Mouse (Mus musculus) MEL (cell line): Measurements from ENCODE around the gene Duox1. TPM values are rescaled to one million over a fixed set of nuclear protein-coding genes. Genes with fewer than 3 reads are reported as not detected.

Experiments used
- DNase-seq: peaks from one replicate; pipeline ENCODE4 v3.0.0; 2011; ENCODE audit warnings: low read depth, low spot score
- H3K27ac ChIP-seq: 2 replicates; pipeline ENCODE4 v1.5.1; 2012; ENCODE audit warnings: low read depth, mild to moderate bottlenecking, control low read depth, low read length, moderate library complexity; ENCODE audit not compliant: control insufficient read depth
- H3K27me3 ChIP-seq, 2 experiments: fragments of 150-350 bp in 1 of 2; sonication (generic) in 1 of 2; 2 replicates each; pipeline ENCODE4 v1.6.1; 2012; ENCODE audit warnings: low read length in 2 of 2, mild to moderate bottlenecking in 2 of 2, improper control_type of control experiment in 1 of 2, moderate library complexity in 1 of 2; ENCODE audit not compliant: insufficient read depth in 2 of 2, control insufficient read depth in 1 of 2
- H3K36me3 ChIP-seq, 2 experiments: 2 replicates each; pipeline ENCODE4 v1.6.1; 2012 to 2014; ENCODE audit warnings: low read length in 2 of 2, improper control_type of control experiment in 1 of 2, inconsistent platforms in 1 of 2, mild to moderate bottlenecking in 1 of 2; ENCODE audit not compliant: insufficient read depth in 2 of 2, control insufficient read depth in 1 of 2
- H3K4me1 ChIP-seq, 2 experiments: fragments of 150-350 bp in 1 of 2; sonication (generic) in 1 of 2; 2 replicates each; pipeline ENCODE4 v1.6.1; 2012; ENCODE audit warnings: low read length in 2 of 2, improper control_type of control experiment in 1 of 2, mild to moderate bottlenecking in 1 of 2; ENCODE audit not compliant: insufficient read depth in 2 of 2, control insufficient read depth in 1 of 2
- H3K4me3 ChIP-seq, 2 experiments: fragments of 150-350 bp in 1 of 2; sonication (generic) in 1 of 2; 2 replicates each; pipeline ENCODE4 v1.5.1; 2012; ENCODE audit warnings: low read depth in 2 of 2, low read length in 2 of 2, mild to moderate bottlenecking in 2 of 2, moderate library complexity in 2 of 2, control low read depth in 1 of 2, improper control_type of control experiment in 1 of 2; ENCODE audit not compliant: control insufficient read depth in 1 of 2, insufficient read depth in 1 of 2
- H3K79me2 ChIP-seq: 2 replicates; pipeline ENCODE4 v1.6.1; 2012; ENCODE audit warnings: mild to moderate bottlenecking, low read length, moderate library complexity; ENCODE audit not compliant: control insufficient read depth, poor library complexity, insufficient read depth
- H3K9ac ChIP-seq: 2 replicates; pipeline ENCODE4 v1.6.1; 2012; ENCODE audit warnings: low read depth, mild to moderate bottlenecking, control low read depth, low read length, moderate library complexity; ENCODE audit not compliant: control insufficient read depth, poor library complexity, severe bottlenecking
- H3K9me3 ChIP-seq: fragments of 150-350 bp; sonication (generic); replicated peaks from 2 replicates; pipeline ENCODE4 v1.6.1; 2012; ENCODE audit warnings: mild to moderate bottlenecking, low read length, improper control_type of control experiment, moderate library complexity; ENCODE audit not compliant: insufficient read depth
- EP300 ChIP-seq, 2 experiments: IDR thresholded peaks; 2 replicates each; pipeline ENCODE4 v1.6.1; 2011; ENCODE audit warnings: improper control_type of control experiment in 2 of 2, low read length in 2 of 2, low read depth in 1 of 2, mild to moderate bottlenecking in 1 of 2
- GABPA ChIP-seq: IDR thresholded peaks from 2 replicates; pipeline ENCODE4 v1.6.1; 2012; ENCODE audit warnings: low read depth, mild to moderate bottlenecking, inconsistent platforms, low read length, improper control_type of control experiment, moderate library complexity
- GATA1 ChIP-seq: IDR thresholded peaks from 2 replicates; pipeline ENCODE4 v1.6.1; 2011; ENCODE audit warnings: low read depth, low read length, improper control_type of control experiment
- MYB ChIP-seq: IDR thresholded peaks from 2 replicates; pipeline ENCODE4 v1.6.1; 2011; ENCODE audit warnings: mild to moderate bottlenecking, low read depth, low read length, improper control_type of control experiment
- MYC ChIP-seq: IDR thresholded peaks from 2 replicates; pipeline ENCODE4 v1.6.1; 2011; ENCODE audit warnings: low read depth, mild to moderate bottlenecking, low read length, improper control_type of control experiment, moderate library complexity
- NRF1 ChIP-seq: IDR thresholded peaks from 2 replicates; pipeline ENCODE4 v1.6.1; 2014; ENCODE audit warnings: low read depth, mild to moderate bottlenecking, inconsistent platforms, low read length, improper control_type of control experiment, moderate library complexity; ENCODE audit not compliant: poor library complexity, insufficient read depth, severe bottlenecking
- POLR2AphosphoS5 ChIP-seq: IDR thresholded peaks from 2 replicates; pipeline ENCODE4 v1.6.1; 2012; ENCODE audit warnings: low read depth, borderline replicate concordance, mild to moderate bottlenecking, inconsistent platforms, low read length, moderate library complexity, mixed read lengths
- SIN3A ChIP-seq: IDR thresholded peaks from 2 replicates; pipeline ENCODE4 v1.6.1; 2012; ENCODE audit warnings: low read length, improper control_type of control experiment, inconsistent platforms
- SMC3 ChIP-seq: IDR thresholded peaks from 2 replicates; pipeline ENCODE4 v1.6.1; 2011; ENCODE audit warnings: low read depth, low read length, improper control_type of control experiment
- TCF12 ChIP-seq: IDR thresholded peaks from 2 replicates; pipeline ENCODE4 v1.6.1; 2014; ENCODE audit warnings: low read depth, mild to moderate bottlenecking, inconsistent platforms, low read length, improper control_type of control experiment, moderate library complexity
- USF1 ChIP-seq: IDR thresholded peaks from 2 replicates; pipeline ENCODE4 v1.6.1; 2014; ENCODE audit warnings: low read depth, mild to moderate bottlenecking, inconsistent platforms, low read length, improper control_type of control experiment, moderate library complexity
- USF2 ChIP-seq, 2 experiments: IDR thresholded peaks; 2 replicates each; pipeline ENCODE4 v1.6.1; 2011 to 2012; ENCODE audit warnings: improper control_type of control experiment in 2 of 2, low read length in 2 of 2, borderline replicate concordance in 1 of 2, inconsistent platforms in 1 of 2, low read depth in 1 of 2, mild to moderate bottlenecking in 1 of 2; ENCODE audit not compliant: insufficient read depth in 1 of 2
- ZNF384 ChIP-seq: IDR thresholded peaks from 2 replicates; pipeline ENCODE4 v1.6.1; 2012; ENCODE audit warnings: low read depth, mild to moderate bottlenecking, inconsistent platforms, low read length, improper control_type of control experiment
- polyA plus RNA-seq, 2 experiments: library from polyadenylated mRNA; stranded (reverse) in 1 of 2; unstranded in 1 of 2; fragments of >175 nt in 1 of 2; fragments of >200 nt in 1 of 2; gene quantifications; 2 replicates each; pipeline versions ENCODE4 v1.2.1 to v1.2.4; 2012; ENCODE audit warnings: low replicate concordance in 2 of 2, low read depth in 1 of 2; ENCODE audit not compliant: insufficient read length in 2 of 2, insufficient read depth in 1 of 2, missing spikeins in 1 of 2
- total RNA-seq: library from RNA; depleted of rRNA; stranded (reverse); fragments of 300-350 nt; gene quantifications from 2 replicates; pipeline ENCODE4 v1.2.3, GENCODE M21; 2012

Duox1 gene
- total and polyA plus RNA-seq, 3 experiments, result 0.01 TPM; not detected in 2

DNA sequence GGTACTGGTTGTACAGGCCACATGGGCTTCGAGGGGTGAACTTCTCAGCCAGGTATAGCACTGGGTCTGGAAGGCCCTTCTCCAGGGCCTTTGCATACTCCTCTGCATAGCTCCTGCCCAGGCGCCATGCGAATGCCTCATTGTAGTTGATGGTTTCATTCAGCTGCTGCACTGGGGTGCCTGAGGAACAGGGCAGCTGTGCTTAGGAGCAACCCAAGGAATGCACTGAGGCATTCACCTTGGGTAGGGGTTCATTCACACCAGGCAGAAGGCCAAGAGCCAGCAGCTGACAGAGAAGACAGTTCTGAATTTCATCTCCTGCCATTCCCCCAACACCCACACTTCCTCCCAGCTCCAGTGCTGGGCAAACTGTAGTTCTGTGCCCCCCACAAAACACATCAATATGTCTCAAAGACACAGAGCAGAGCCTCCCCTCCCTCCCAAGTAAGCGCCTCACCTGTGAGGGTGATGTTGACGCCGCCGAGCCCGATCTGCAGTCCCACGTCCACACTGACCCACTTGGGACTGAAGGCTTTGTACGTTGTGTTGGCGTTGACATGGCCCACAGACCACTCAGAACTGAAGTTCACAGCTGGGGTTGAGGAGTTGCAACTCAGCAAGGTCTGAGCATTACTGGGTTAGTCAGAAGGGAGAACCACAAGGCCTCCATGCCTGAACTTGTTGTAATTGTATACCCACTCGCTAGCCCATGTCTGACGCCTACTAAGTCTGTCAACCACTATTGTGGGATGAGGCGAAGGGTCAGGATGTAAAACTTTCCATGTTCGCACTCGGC lies 10.2 kb upstream of the Duox1 start:
- Histone ChIP-seq H3K36me3 (no peaks in the 10 kb centered on the region), H3K4me1 (no peaks in the 10 kb centered on the region), H3K9me3 (no peaks in the 10 kb centered on the region; the same call in 1 of the 2 replicates), H3K27me3 (peaks cover 0 to 5% of the 10 kb centered on the region in 2 experiments; a peak in 3 of 4 replicates), H3K79me2 (no peaks in the 10 kb centered on the region), H3K27ac (no peak overlapping the region), H3K4me3 (no peak overlapping the region), H3K9ac (no peak overlapping the region)
- no peak for TF ChIP-seq SIN3A
- TF ChIP-seq MYB, result no peak
- no peak for TF ChIP-seq TCF12
- TF ChIP-seq MYC, result no peak
- TF ChIP-seq USF2 (IDR thresholded peaks at IDR 0.05; ENCODE audit: borderline replicate concordance in 1 of 2, insufficient read depth in 1 of 2, low read depth in 1 of 2, low read length in 2 of 2), result no peak
- TF ChIP-seq SMC3, result no peak
- no peak for TF ChIP-seq NRF1
- TF ChIP-seq USF1, result no peak
- TF ChIP-seq EP300 (IDR thresholded peaks at IDR 0.05; ENCODE audit: low read depth in 1 of 2, low read length in 2 of 2), result no peak
- TF ChIP-seq ZNF384, result no peak
- TF ChIP-seq GATA1, result no peak
- TF ChIP-seq POLR2AphosphoS5, result no peak
- DNase-seq, result no peak

DNA sequence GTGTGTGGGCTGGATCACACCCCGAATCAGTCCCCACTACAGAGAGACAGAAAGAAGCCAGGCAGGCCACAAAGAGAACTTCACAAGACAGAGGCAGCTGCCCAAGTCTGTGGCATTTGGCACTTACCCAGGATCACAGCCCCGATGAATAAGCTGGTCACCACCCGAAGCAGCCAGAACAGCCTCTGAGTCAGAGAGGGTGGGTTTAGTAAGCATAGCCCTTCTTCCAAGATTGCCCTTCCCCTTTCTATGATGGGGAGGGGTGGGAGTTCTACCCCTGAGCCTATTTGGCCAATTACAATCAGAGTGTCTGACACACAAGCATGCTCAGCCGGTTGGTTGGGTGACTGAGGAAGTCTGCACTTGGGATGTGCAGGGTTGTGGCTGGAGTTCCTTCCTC lies 9.3 kb upstream of the Duox1 start:
- TF ChIP-seq GABPA, result no peak
- no peaks in the 10 kb centered on the region for H3K4me1 ChIP-seq
- H3K79me2 ChIP-seq, result no peaks in the 10 kb centered on the region
- no peaks in the 10 kb centered on the region for H3K36me3 ChIP-seq
- no peak overlapping the region for H3K27ac ChIP-seq
- H3K27me3 ChIP-seq, result peaks cover 0 to 5% of the 10 kb centered on the region in 2 experiments; a peak in 3 of 4 replicates
- no peak overlapping the region for H3K4me3 ChIP-seq
- peak; percentile 18 for DNase-seq
- H3K9me3 ChIP-seq, result no peaks in the 10 kb centered on the region; the same call in 1 of the 2 replicates
- no peak overlapping the region for H3K9ac ChIP-seq
